Mouse (Mus musculus) CH12.LX (cell line): ENCODE results near the gene Wfdc21. TPM values are rescaled to one million over a fixed set of nuclear protein-coding genes. Genes with fewer than 3 reads are reported as not detected.
A peak's percentile ranks its signal among the peaks of the same experiment; 100 is the strongest.

Source experiments
- DNase-seq: peaks from one replicate; pipeline ENCODE4 v3.0.0-alpha.2; 2013; ENCODE audit errors: extremely low read depth
- H3K27ac ChIP-seq: 2 replicates; pipeline ENCODE4 v1.5.1; 2012; ENCODE audit warnings: low read depth, mild to moderate bottlenecking, control low read depth, moderate library complexity; ENCODE audit not compliant: insufficient read depth
- H3K27me3 ChIP-seq: replicated peaks from 2 replicates; pipeline ENCODE3; 2012; ENCODE audit warnings: inconsistent platforms
- H3K36me3 ChIP-seq, 2 experiments: replicated peaks in 1 of 2; 2 replicates each; pipeline versions ENCODE3 to v1.6.1; 2012; ENCODE audit warnings: inconsistent platforms in 1 of 2, low read length in 1 of 2, mild to moderate bottlenecking in 1 of 2, mixed read lengths in 1 of 2, moderate library complexity in 1 of 2; ENCODE audit not compliant: control insufficient read depth in 1 of 2, insufficient read depth in 1 of 2
- H3K4me1 ChIP-seq, 2 experiments: 2 replicates each; pipeline ENCODE4 v1.6.1; 2012; ENCODE audit warnings: inconsistent platforms in 1 of 2, moderate library complexity in 1 of 2; ENCODE audit not compliant: insufficient read depth in 2 of 2, control insufficient read depth in 1 of 2
- H3K4me2 ChIP-seq: 2 replicates; pipeline ENCODE4 v1.6.1; 2012; ENCODE audit warnings: low read depth, mild to moderate bottlenecking, control low read depth; ENCODE audit not compliant: poor library complexity, insufficient read depth, severe bottlenecking
- H3K4me3 ChIP-seq, 3 experiments: fragments of 150-350 bp in 1 of 3; sonication (generic) in 1 of 3; replicated peaks in 1 of 3; 2 replicates each; pipeline versions ENCODE3 to v1.5.1; 2011 to 2012; ENCODE audit warnings: low read depth in 2 of 3, low read length in 2 of 3, mild to moderate bottlenecking in 2 of 3, moderate library complexity in 2 of 3, control low read depth in 1 of 3, improper control_type of control experiment in 1 of 3, inconsistent platforms in 1 of 3, mixed read lengths in 1 of 3; ENCODE audit not compliant: poor library complexity in 1 of 3
- H3K79me2 ChIP-seq: replicated peaks from 2 replicates; pipeline ENCODE4 v1.6.1; 2012; ENCODE audit warnings: mild to moderate bottlenecking, moderate library complexity; ENCODE audit not compliant: control insufficient read depth, poor library complexity, insufficient read depth, severe bottlenecking; ENCODE audit errors: extremely low read depth
- H3K9ac ChIP-seq: 2 replicates; pipeline ENCODE4 v1.6.1; 2012; ENCODE audit warnings: low read depth, mild to moderate bottlenecking, control low read depth, moderate library complexity; ENCODE audit not compliant: insufficient read depth
- H3K9me3 ChIP-seq: replicated peaks from 2 replicates; pipeline ENCODE3; 2012; ENCODE audit warnings: low read length, inconsistent platforms, mixed read lengths
- BHLHE40 ChIP-seq: IDR thresholded peaks from 2 replicates; pipeline ENCODE4 v1.6.1; 2011; ENCODE audit warnings: mild to moderate bottlenecking, low read depth, low read length, improper control_type of control experiment
- CHD1 ChIP-seq: IDR thresholded peaks from 2 replicates; pipeline ENCODE4 v1.6.1; 2012; ENCODE audit warnings: low read depth, low read length, improper control_type of control experiment, inconsistent platforms
- CTCF ChIP-seq, 2 experiments: IDR thresholded peaks in 1 of 2; conservative IDR thresholded peaks in 1 of 2; 2 replicates each; pipeline ENCODE4 v1.5.1; 2011 to 2012; ENCODE audit warnings: low read depth in 2 of 2, low read length in 2 of 2, improper control_type of control experiment in 1 of 2, inconsistent platforms in 1 of 2, mild to moderate bottlenecking in 1 of 2, moderate library complexity in 1 of 2
- E2F4 ChIP-seq: IDR thresholded peaks from 2 replicates; pipeline ENCODE4 v1.6.1; 2011; ENCODE audit warnings: low read depth, low read length, improper control_type of control experiment; ENCODE audit not compliant: insufficient replicate concordance
- ELF1 ChIP-seq: IDR thresholded peaks from 2 replicates; pipeline ENCODE4 v1.6.1; 2014; ENCODE audit warnings: low read depth, mild to moderate bottlenecking, inconsistent platforms, low read length, improper control_type of control experiment
- ETS1 ChIP-seq: conservative IDR thresholded peaks from 2 replicates; pipeline ENCODE4 v1.6.1; 2012; ENCODE audit warnings: low read depth, mild to moderate bottlenecking, inconsistent platforms, low read length, improper control_type of control experiment, moderate library complexity
- GABPA ChIP-seq: IDR thresholded peaks from 2 replicates; pipeline ENCODE4 v1.6.1; 2012; ENCODE audit warnings: low read depth, low read length, improper control_type of control experiment, inconsistent platforms; ENCODE audit not compliant: insufficient replicate concordance
- HCFC1 ChIP-seq: IDR thresholded peaks from 2 replicates; pipeline ENCODE4 v1.6.1; 2012; ENCODE audit warnings: low read depth, mild to moderate bottlenecking, inconsistent platforms, low read length, improper control_type of control experiment
- IRF4 ChIP-seq: IDR thresholded peaks from 2 replicates; pipeline ENCODE4 v1.6.1; 2014; ENCODE audit warnings: low read depth, mild to moderate bottlenecking, inconsistent platforms, low read length, improper control_type of control experiment
- JUND ChIP-seq: conservative IDR thresholded peaks from 2 replicates; pipeline ENCODE4 v1.6.1; 2011; ENCODE audit warnings: low read depth, low read length, improper control_type of control experiment
- KAT2A ChIP-seq: IDR thresholded peaks from 2 replicates; pipeline ENCODE4 v1.6.1; 2012; ENCODE audit warnings: low read length, improper control_type of control experiment, inconsistent platforms; ENCODE audit not compliant: insufficient replicate concordance
- MAFK ChIP-seq: IDR thresholded peaks from 2 replicates; pipeline ENCODE4 v1.6.1; 2011; ENCODE audit warnings: low read length, improper control_type of control experiment; ENCODE audit not compliant: insufficient replicate concordance
- MAX ChIP-seq: IDR thresholded peaks from 2 replicates; pipeline ENCODE4 v1.6.1; 2011; ENCODE audit warnings: low read length, improper control_type of control experiment
- MAZ ChIP-seq: IDR thresholded peaks from 2 replicates; pipeline ENCODE4 v1.6.1; 2012; ENCODE audit warnings: low read depth, mild to moderate bottlenecking, inconsistent platforms, low read length, improper control_type of control experiment, moderate library complexity
- MEF2A ChIP-seq: IDR thresholded peaks from 2 replicates; pipeline ENCODE4 v1.6.1; 2014; ENCODE audit warnings: low read depth, mild to moderate bottlenecking, inconsistent platforms, low read length, improper control_type of control experiment, borderline replicate concordance
- MXI1 ChIP-seq: IDR thresholded peaks from 2 replicates; pipeline ENCODE4 v1.6.1; 2011; ENCODE audit warnings: mild to moderate bottlenecking, low read depth, low read length, improper control_type of control experiment
- MYC ChIP-seq: IDR thresholded peaks from 2 replicates; pipeline ENCODE4 v1.6.1; 2011; ENCODE audit warnings: low read depth, mild to moderate bottlenecking, improper control_type of control experiment, low read length
- NRF1 ChIP-seq: IDR thresholded peaks from 2 replicates; pipeline ENCODE4 v1.6.1; 2014; ENCODE audit warnings: low read depth, mild to moderate bottlenecking, inconsistent platforms, low read length, improper control_type of control experiment, moderate library complexity
- PAX5 ChIP-seq: IDR thresholded peaks from 2 replicates; pipeline ENCODE4 v1.6.1; 2012; ENCODE audit warnings: low read length, inconsistent platforms, mixed read lengths
- POLR2AphosphoS2 ChIP-seq: IDR thresholded peaks from 2 replicates; pipeline ENCODE4 v1.6.1; 2011; ENCODE audit warnings: low read depth, low read length, improper control_type of control experiment
- RAD21 ChIP-seq: IDR thresholded peaks from 2 replicates; pipeline ENCODE4 v1.6.1; 2011; ENCODE audit warnings: low read depth, mild to moderate bottlenecking, low read length, improper control_type of control experiment, moderate library complexity
- RCOR1 ChIP-seq: conservative IDR thresholded peaks from 2 replicates; pipeline ENCODE4 v1.6.1; 2012; ENCODE audit warnings: low read depth, mild to moderate bottlenecking, inconsistent platforms, low read length, improper control_type of control experiment
- SIN3A ChIP-seq: IDR thresholded peaks from 2 replicates; pipeline ENCODE4 v1.6.1; 2012; ENCODE audit warnings: low read length, improper control_type of control experiment, inconsistent platforms
- SMC3 ChIP-seq: IDR thresholded peaks from 2 replicates; pipeline ENCODE4 v1.6.1; 2011; ENCODE audit warnings: low read depth, low read length, improper control_type of control experiment
- TBP ChIP-seq: conservative IDR thresholded peaks from 2 replicates; pipeline ENCODE4 v1.6.1; 2011; ENCODE audit warnings: low read depth, low read length, improper control_type of control experiment
- TCF12 ChIP-seq: IDR thresholded peaks from 2 replicates; pipeline ENCODE4 v1.6.1; 2014; ENCODE audit warnings: low read depth, mild to moderate bottlenecking, inconsistent platforms, low read length, improper control_type of control experiment
- USF1 ChIP-seq: IDR thresholded peaks from 2 replicates; pipeline ENCODE4 v1.6.1; 2014; ENCODE audit warnings: low read depth, mild to moderate bottlenecking, inconsistent platforms, low read length, improper control_type of control experiment
- ZC3H11A ChIP-seq: IDR thresholded peaks from 2 replicates; pipeline ENCODE4 v1.6.1; 2012; ENCODE audit warnings: low read depth, mild to moderate bottlenecking, inconsistent platforms, low read length, improper control_type of control experiment
- ZKSCAN1 ChIP-seq: IDR thresholded peaks from 2 replicates; pipeline ENCODE4 v1.6.1; 2012; ENCODE audit warnings: low read depth, inconsistent platforms, low read length, improper control_type of control experiment, borderline replicate concordance
- ZMIZ1 ChIP-seq: IDR thresholded peaks from 2 replicates; pipeline ENCODE4 v1.6.1; 2012; ENCODE audit warnings: low read depth, mild to moderate bottlenecking, inconsistent platforms, low read length, improper control_type of control experiment
- ZNF384 ChIP-seq: IDR thresholded peaks from 2 replicates; pipeline ENCODE4 v1.6.1; 2012; ENCODE audit warnings: low read depth, low read length, improper control_type of control experiment, inconsistent platforms
- dilution Hi-C: fragments of 300-500 bp; cut with MboI; formaldehyde crosslinking; loops from 2 replicates; pipeline ENCODE4 v1.14.3; 2020; ENCODE audit warnings: low sequenced_read_pairs; ENCODE audit not compliant: extremely low pct_unique_long_range_greater_than_20kb, extremely low pct_ligation_motif_present
- in situ Hi-C: fragments of 300-500 bp; cut with MboI; formaldehyde crosslinking; loops from 3 replicates; pipeline ENCODE4 v1.14.3; 2019; ENCODE audit warnings: low sequenced_read_pairs, low pct_ligation_motif_present, low pct_unique_long_range_greater_than_20kb, mixed read lengths
- polyA plus RNA-seq: library from polyadenylated mRNA; unstranded; fragments of >175 nt; gene quantifications from 2 replicates; pipeline ENCODE4 v1.2.1, GENCODE M21; 2012; ENCODE audit warnings: low read depth; ENCODE audit not compliant: insufficient read length
- total RNA-seq, 2 experiments: library from RNA; depleted of rRNA; stranded (reverse); fragments of 300-350 nt in 1 of 2; fragments of >200 nt in 1 of 2; gene quantifications; 2 replicates each; pipeline ENCODE4 v1.2.3; 2012 to 2014

Wfdc21 gene
- total and polyA plus RNA-seq, 3 experiments, result 1.6 to 14.7 (median 2.6) TPM

DNA sequence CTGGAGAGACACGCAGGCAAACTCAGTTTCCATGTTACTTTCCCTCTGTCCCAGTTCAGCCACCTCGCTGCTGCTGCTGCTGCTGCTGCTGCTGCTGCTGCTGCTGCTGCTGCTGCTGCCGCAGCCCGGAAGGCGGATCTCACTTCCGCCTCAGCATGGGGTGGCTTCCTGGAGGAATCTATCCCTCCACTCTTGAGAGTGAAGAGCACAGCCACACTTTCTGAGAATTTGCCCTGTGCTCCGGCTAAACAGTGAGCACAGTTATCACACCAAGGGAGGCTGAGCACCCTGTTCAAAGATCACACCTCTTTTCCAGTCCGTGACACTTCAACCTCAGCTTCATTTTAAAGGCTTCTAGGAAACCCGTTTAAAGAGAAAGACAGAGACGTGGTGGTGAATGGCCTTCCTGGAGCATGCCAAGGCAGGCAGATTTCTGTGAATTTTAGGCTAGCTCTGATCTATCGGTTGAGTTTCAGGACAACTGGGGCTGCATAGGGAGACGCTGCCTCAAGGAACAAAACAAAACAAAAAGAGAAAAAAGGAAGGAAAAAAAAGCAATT, 53.2 kb downstream of the Wfdc21 start:
- H3K9ac ChIP-seq, result no peak overlapping the region
- no peak for DNase-seq
- H3K36me3 ChIP-seq, result no peaks in the 10 kb centered on the region
- peaks cover 9 to 30% of the 10 kb centered on the region in 2 experiments for H3K4me1 ChIP-seq
- TF ChIP-seq E2F4, result no peak
- TF ChIP-seq CHD1, result no peak
- no peak for TF ChIP-seq CTCF (conservative IDR thresholded peaks at IDR 0.05 in 1 of 2, IDR thresholded peaks at IDR 0.05 in 1 of 2; ENCODE audit: low read depth in 2 of 2, low read length in 2 of 2)
- no peak for TF ChIP-seq ZKSCAN1
- no peak for TF ChIP-seq ZC3H11A
- TF ChIP-seq HCFC1, result no peak
- TF ChIP-seq SMC3, result no peak
- TF ChIP-seq MAX, result no peak
- TF ChIP-seq MYC, result no peak
- TF ChIP-seq POLR2AphosphoS2, result no peak
- TF ChIP-seq MXI1, result no peak
- no peak overlapping the region for H3K4me3 ChIP-seq
- H3K79me2 ChIP-seq, result no peaks in the 10 kb centered on the region
- dilution Hi-C loops (no loop called here), in situ Hi-C loops (no loop called here)
- H3K9me3 ChIP-seq, result no peaks in the 10 kb centered on the region
- H3K27ac ChIP-seq, result no peak overlapping the region
- no peaks in the 10 kb centered on the region for H3K27me3 ChIP-seq
- H3K4me2 ChIP-seq, result no peak overlapping the region

GRCm38 (mm10) chr11:83802166-83802565, 55.4 kb downstream of the Wfdc21 start:
- H3K79me2 ChIP-seq, result no peaks in the 10 kb centered on the region
- dilution Hi-C loops, result no loop called here
- DNase-seq, result peak; percentile 65
- peaks cover 3 to 8% of the 10 kb centered on the region in 2 experiments; a peak in 3 of 4 replicates for H3K4me1 ChIP-seq
- H3K27me3 ChIP-seq, result no peaks in the 10 kb centered on the region
- in situ Hi-C loops, result no loop called here
- H3K9me3 ChIP-seq, result peaks cover 6% of the 10 kb centered on the region
- H3K4me3 ChIP-seq, result no peak overlapping the region
- H3K9ac ChIP-seq, result no peak overlapping the region
- no peaks in the 10 kb centered on the region for H3K36me3 ChIP-seq
- no peak overlapping the region for H3K4me2 ChIP-seq
- no peak overlapping the region for H3K27ac ChIP-seq
- TF ChIP-seq MAZ, result peak; percentile 47; the same call in 1 of the 2 replicates
- peak; percentile 33 for TF ChIP-seq ZC3H11A
- TF ChIP-seq USF1, result no peak
- peak; percentile 29; the same call in 1 of the 2 replicates for TF ChIP-seq ELF1
- TF ChIP-seq RCOR1, result no peak
- TF ChIP-seq MXI1, result no peak
- no peak for TF ChIP-seq ZNF384
- no peak for TF ChIP-seq GABPA
- no peak for TF ChIP-seq E2F4
- no peak for TF ChIP-seq NRF1
- TF ChIP-seq MAFK, result no peak
- peak; percentile 24 to 87; a peak in 3 of 4 replicates for TF ChIP-seq CTCF (conservative IDR thresholded peaks at IDR 0.05 in 1 of 2, IDR thresholded peaks at IDR 0.05 in 1 of 2; ENCODE audit: low read depth in 2 of 2, low read length in 2 of 2)
- no peak for TF ChIP-seq PAX5
- no peak for TF ChIP-seq SIN3A
- no peak for TF ChIP-seq KAT2A
- TF ChIP-seq RAD21, result peak; percentile 81
- TF ChIP-seq TBP, result no peak
- TF ChIP-seq ZKSCAN1, result no peak
- TF ChIP-seq TCF12, result no peak
- no peak for TF ChIP-seq MEF2A
- no peak for TF ChIP-seq POLR2AphosphoS2
- TF ChIP-seq IRF4, result no peak
- peak; percentile 41; the same call in 1 of the 2 replicates for TF ChIP-seq BHLHE40
- no peak for TF ChIP-seq ZMIZ1
- TF ChIP-seq HCFC1, result no peak
- 0 out of 2 replicates have a peak, but pooled peaks have one; percentile 24 for TF ChIP-seq JUND
- peak; percentile 84 for TF ChIP-seq SMC3
- TF ChIP-seq ETS1, result no peak
